In the genomic region with DNA sequence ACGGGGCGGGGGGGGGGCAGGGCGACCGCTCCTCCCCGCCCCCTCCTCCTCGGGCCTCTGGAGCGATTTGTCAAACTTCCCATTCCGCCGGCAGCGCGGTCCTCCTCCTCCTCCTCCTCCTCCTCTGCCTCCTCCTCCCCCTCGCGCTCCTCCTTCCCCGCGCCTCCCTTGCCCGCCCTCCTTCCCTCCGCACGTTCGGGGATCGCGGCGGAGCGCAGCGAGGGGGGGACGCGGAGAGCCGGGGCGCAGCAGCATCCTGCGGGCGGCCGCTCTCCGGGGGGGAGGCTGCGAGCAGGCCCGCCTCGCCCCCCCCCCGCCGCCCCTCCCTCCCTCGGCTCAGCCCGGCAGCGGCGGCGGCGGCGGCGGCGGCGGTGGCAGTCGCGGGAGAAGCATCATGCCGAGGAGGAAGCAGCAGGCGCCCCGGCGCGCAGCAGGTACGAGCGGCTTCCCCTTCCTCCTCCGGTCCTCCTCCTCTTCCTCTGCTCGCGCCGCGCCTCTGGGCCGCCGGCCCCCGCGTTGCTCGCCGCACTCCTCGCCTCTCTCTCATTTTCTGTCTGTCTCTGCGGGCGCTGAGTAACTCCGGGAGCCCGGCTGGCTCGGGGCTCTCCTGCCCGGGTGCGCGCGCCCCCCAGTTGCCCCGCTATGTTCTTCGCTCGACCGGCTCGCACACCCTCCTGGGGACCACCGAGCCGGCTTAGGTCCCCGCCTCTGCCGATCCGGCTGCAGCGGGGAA, we compare ENCODE assay signal across 8 mouse cellular contexts. TPM values are rescaled to one million over a fixed set of nuclear protein-coding genes. Genes with fewer than 3 reads are reported as not detected.
DNase-seq lines count a peak whose midpoint lies in the region; ATAC-seq lines count a peak whose summit lies in the region.

A gene (plus strand): TSS at position 263 of the 733 bp plus-strand sequence.

- peak within 1 kb of the TSS; percentile 92 for H3K4me2 ChIP-seq in hindbrain, embryonic 16.5 days (ENCODE audit: low read length)

- intact Hi-C loops in left cerebral cortex, postnatal 10 days (cut with DNase I) = loop anchor here (5.0 to 10.0 kb wide), 4 partner anchors 366 to 793 kb away; no protein-coding TSS in a partner anchor

- H3K27me3 ChIP-seq in hindbrain, embryonic 16.5 days (replicated peaks; ENCODE audit: control insufficient read depth, insufficient read depth, low read length) = peaks cover 5% of the 10 kb centered on the region; the same call in 1 of the 2 replicates

- WGBS in hindbrain, embryonic 16.5 days = under 1% methylated on average over 46 of the region's 88 CpGs

- no peaks in the 10 kb centered on the region for H3K9me3 ChIP-seq in hindbrain, embryonic 16.5 days (ENCODE audit: control insufficient read depth, low read length)

- H3K4me3 ChIP-seq in hindbrain, embryonic 16.5 days (ENCODE audit: low read length) = peak within 1 kb of the TSS; percentile 83

- H3K36me3 ChIP-seq in hindbrain, embryonic 16.5 days (ENCODE audit: control insufficient read depth, insufficient read depth, low read length) = no peaks in the 10 kb centered on the region

- peaks cover 28% of the 10 kb centered on the region for H3K4me1 ChIP-seq in hindbrain, embryonic 16.5 days (ENCODE audit: control insufficient read depth, insufficient read depth, low read depth, low read length)

- DNase-seq in adrenal gland, adult (ENCODE audit: inconsistent age in 2 of 2, low spot score in 1 of 2) = peak; percentile 78 to 89
- peak; percentile 62 for DNase-seq in cerebellum, adult 9-10 months
- DNase-seq in gastrocnemius, adult 8-10 months (ENCODE audit: low spot score in 2 of 2) = peak; percentile 41 to 67
- peak in 1 of 2 experiments; percentile 88 for DNase-seq in left cerebral cortex, postnatal 10 days (ENCODE audit: extremely low spot score in 1 of 2, low spot score in 2 of 2)
- DNase-seq in lung, postnatal 36 days = peak; percentile 67
- peak; percentile 69 for DNase-seq in right cerebral cortex, postnatal 14 days
- no peak for DNase-seq in MN1 (ENCODE audit: low spot score)

- peak; percentile 72 for ATAC-seq in hindbrain, embryonic 16.5 days

- H3K27ac ChIP-seq in hindbrain, embryonic 16.5 days (ENCODE audit: low read depth, low read length) = peak within 1 kb of the TSS; percentile 92

- H3K9ac ChIP-seq in hindbrain, embryonic 16.5 days (ENCODE audit: low read depth, low read length) = peak within 1 kb of the TSS; percentile 86

RNA-seq across cellular contexts. Expression of the gene that starts here (rescaled TPM):
- 1 to 10 TPM; 1.1 to 2.2 (median 1.7) TPM for total RNA-seq in gastrocnemius, adult 8-10 months (2022)
- polyA plus RNA-seq in hindbrain, embryonic 16.5 days (2015; fragmentation: Nextera tagmentation; extraction: Ambion mirVana) = 26.4 and 33.7 TPM in 2 replicates
- 10 to 100 TPM; 47.5 to 52.3 TPM for total RNA-seq in left cerebral cortex, postnatal 10 days (2021)

Comparison
In these comparisons a context has a peak if more than half of its experiments do, and no peak if none do; other contexts are left out.
1. RNA of the gene that starts here (total RNA-seq): 47.5 to 52.3 TPM in left cerebral cortex, postnatal 10 days; 1.1 to 2.2 TPM in gastrocnemius, adult 8-10 months; every median in the first group is over 10 times any median in the second.